Mouse (Mus musculus) layer of hippocampus, adult 8-10 months (tissue): ENCODE data around the gene Tbc1d1. TPM values are rescaled to one million over a fixed set of nuclear protein-coding genes. Genes with fewer than 3 reads are reported as not detected.
"Not testable (repeated sequence)": the region's sequence is repeated elsewhere in the genome, so short reads cannot be mapped to it uniquely, and the experiment has no call there.

Source experiments
- DNase-seq, 2 experiments: peaks; one replicate each; pipeline ENCODE4 v3.0.0; 2022; ENCODE audit warnings: low spot score in 2 of 2
- total RNA-seq, 4 experiments: library from RNA; stranded (reverse); gene quantifications; 2 replicates each; pipeline ENCODE4 v1.2.4; 2022

Gene Tbc1d1
- total RNA-seq, 4 experiments from 2014 or later: 26.0 to 30.5 (median 28.4) TPM

DNA sequence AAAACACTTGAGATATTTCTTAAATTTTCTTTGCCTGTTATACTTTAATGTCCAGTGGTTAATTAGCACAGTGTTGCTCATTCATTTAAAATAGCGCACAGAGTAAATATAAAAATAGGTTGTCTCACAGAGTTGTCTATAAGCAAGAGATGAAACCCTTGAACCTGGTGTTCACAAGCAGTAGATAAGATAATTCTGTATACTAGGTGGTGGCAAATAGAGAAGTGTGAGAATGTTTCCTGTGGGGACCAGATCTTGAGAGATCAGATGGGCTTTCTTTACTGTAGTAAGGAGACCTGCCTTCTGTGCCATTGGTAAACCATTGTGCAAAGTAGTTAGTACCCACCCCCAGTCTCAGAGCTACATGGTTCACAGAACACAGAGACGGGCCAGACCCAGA, 192.1 kb downstream of the Tbc1d1 start:
- DNase-seq: no peak

DNA sequence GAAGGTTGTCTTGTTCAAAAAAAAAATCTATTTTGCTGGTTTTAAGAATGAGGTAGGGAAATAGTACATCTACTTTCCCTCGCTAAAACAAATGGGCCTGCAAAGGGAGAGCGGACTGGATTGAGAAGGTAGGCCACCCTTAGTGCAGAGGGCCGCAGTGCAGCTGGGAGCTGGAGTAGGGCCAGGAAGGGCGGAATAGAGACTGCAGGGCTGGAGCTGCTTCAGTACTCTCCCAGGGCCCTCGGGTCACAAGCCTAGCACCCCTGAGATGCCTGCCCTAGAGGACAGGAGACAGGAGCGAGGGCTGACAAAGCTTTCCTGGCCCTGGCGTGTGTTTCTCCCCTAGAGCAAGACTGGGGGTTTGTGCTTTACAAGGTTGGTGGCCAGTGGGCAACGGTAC, 192.7 kb downstream of the Tbc1d1 start:
- no peak for DNase-seq

DNA sequence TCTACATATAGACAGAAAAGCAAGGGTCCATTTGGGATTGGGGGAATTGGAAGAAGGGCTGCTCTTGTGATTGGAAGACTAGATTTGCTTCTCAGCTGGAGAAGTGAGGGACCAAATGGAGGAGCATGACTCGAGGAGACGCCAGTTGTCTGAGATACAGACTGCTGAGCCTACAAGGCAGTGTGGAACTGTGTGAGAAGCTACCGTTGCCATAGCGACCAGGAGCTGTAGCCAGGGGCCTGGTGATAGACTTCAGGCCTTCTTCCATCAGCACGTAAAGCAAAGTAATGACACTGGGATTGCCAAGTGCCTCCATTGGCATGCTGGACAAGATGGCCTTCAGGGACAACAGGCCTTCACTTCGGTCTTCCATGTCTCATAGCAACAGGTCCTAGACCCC, 195.9 kb downstream of the Tbc1d1 start:
- no peak for DNase-seq

DNA sequence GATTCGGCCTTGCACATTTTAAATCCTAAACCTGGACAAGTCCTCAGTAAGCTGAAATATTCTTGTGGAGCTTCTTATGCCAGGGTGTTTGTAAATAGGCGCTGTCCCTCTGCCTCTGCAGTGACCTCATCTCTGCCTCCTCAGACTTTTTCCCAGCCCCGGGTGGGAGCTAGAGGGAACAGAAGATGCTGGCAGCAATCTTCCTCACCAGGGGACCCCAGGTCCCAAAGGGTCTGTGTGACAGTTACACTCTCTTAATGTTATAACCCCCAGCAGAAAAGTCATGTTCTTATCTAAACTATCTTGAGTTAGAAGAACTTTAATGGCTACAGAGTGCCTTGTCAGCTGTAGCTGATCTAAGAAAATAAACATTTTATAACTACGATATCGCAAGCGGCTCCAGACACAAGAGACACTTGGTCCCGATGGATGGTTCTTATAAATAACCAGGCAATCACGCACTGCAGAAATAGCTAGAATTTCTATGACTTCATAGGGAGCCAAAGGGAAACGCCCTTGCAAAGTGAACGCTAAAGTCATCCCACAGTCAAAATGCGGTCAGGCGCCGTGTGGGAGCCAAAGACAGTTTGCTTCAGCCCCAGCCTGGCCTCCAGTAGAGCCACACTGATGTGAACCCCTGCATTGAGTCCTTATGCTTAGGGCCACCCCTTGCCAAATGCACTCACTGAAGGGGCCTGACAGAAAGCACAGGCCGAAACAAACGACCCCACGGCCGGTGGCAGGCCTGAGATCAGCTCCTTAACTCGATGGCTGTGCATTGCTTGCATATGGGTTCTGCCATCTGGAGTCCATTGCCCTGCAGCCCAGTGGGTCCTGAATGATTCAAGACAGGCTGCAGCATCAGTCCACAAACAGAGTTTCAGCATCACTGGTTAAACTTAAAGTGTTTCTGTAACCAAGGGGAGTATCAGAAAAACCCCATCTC, 202.8 kb downstream of the Tbc1d1 start:
- no peak for DNase-seq

DNA sequence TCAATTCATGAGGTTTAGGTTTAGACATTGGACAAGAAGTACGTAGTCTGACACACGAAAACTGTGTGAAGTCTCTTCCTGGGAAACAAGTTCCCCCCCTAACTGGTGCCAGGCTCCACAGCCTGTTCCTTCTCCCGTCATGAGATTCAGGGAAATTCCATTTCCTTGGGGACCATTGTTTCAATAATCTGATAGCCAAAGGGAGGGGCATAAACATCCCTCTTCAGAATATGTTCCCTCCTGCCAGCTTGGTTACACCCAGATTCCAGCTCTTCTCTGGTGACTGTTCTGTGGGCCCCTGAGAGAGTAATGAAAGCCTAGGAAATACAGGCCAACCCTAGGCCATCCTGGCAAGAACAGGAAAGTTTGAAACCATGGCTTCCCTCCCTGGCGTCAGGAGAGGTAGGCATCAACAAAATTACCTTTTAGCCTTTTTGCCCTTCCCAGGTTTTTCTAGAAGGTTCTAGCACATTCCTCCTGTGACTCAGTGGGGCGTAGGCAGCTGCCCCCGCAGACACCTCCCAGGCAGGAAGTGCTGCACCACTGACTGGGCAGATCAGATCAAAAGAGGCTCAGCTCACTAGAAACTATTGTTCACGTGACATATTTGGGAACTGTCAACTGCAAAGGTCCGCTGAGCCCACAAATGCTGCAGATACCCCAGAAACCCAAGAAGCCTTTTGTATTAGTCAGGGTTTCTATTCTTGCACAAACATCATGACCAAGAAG, 204.2 kb downstream of the Tbc1d1 start:
- DNase-seq: no peak

DNA sequence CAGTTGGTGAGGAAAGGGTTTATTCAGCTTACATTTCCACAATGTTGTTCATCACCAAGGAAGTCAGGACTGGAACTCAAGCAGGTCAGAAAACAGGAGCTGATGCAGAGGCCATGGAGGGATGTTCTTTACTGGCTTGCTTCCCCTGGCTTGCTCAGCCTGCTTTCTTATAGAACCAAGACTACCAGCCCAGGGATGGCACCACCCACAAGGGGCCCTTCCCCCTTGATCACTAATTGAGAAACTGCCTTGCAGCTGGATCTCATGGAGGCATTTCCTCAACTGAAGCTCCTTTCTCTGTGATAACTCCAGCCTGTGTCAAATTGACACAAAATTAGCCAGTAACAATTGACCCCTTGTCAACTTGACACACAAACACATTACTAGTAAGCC, 204.8 kb downstream of the Tbc1d1 start:
- DNase-seq: not testable (repeated sequence)

DNA sequence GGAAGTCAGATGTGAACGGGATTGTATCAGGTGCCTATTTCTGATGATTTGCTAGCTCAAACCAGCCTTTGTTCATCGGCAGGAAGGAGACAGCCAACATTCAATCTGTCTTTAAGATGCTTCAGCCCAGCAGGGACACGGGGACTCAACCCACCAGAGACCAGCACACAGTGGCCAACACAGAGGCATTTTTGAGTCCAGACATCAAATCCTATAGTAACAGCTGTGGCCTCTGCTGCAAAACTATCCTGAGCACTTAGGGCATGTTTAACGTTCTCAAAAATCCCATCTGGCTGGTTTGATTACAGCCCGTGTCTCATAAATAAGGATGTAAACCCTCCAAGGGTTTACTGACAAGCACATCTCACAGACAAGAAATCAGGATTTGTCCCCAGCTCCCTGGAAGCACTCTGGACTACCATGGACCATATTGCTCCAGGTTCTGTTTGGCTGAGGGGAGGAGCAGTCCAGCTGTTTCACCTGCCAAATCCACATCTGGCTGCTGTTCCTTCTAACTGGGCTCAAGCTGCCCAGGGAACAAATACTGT, 207.8 kb downstream of the Tbc1d1 start:
- DNase-seq: no peak

DNA sequence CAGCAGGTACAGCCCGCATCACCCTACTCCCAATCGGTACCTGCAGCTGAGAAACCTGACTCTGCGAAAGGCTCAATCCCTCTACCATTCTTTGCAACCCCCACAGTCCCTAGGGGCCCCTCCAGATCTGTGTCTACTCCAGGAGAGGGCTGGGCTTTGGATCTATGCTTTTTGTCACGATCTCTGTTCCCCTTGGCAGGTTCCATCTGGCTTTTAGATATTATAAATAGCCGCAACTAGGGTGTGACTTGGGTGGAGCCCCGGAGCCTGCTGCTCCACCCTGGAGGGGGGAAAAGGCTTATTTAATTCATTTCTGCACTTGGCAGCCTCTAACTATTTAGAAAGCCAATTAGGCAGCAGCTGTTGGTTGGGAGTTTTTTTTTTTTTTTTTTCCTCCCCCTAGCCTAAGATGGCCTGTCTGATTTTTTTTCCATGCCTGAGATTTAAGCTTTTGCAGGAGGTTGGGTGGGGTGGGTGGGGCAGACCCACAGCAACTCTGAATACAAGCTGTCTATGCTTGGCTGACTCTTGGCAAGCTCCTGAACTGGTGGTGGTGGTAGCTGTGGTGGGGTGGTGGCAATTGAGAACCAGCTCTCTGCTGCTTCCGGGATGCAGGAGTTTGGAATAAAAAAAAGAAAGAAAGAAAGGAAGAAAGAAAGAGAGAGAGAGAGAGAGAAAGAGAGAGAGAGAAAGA, 208.5 kb downstream of the Tbc1d1 start:
- DNase-seq: no peak

DNA sequence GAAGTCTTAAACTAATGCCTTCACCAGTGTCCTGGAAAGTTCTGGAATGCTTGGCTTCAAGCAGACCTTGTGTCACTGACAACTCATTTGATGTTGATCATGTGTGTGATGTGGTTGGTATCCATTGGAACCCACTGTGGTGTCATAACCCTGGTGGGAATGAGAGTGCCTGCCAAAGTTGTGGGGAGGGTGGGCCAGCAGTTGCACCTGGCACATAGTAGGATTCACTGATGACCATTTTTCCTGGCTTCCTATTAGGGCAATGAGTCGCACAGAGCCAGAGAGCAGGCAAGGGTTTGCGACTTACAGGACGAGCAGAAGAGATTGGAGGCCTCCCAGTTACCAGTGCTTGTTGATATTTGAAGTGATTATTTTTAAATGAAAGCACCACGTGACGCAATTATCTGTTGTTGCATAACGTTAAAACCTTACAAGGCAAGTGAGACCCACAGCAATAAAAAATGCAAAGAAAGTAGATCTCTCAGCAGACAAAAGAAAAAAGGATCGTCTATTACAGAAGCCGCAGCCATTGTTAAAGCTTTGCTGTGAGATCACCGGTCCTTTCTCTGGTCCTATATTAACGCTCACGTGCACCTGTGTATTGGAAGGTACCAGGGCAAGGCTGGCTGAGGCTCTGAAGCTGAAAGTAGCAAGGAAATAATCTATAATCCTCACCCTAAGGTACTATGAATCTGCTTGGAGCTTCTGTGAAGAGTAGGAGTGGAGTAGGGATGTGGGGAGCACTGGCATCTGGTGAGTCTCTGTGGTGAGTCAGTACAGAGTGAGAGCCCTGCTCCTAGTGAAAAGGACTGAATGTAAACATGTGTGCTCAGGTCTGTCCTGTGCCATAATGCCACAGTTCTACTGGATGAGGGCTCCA, 209.3 kb downstream of the Tbc1d1 start:
- DNase-seq: peak in 1 of 2 experiments; percentile 41

DNA sequence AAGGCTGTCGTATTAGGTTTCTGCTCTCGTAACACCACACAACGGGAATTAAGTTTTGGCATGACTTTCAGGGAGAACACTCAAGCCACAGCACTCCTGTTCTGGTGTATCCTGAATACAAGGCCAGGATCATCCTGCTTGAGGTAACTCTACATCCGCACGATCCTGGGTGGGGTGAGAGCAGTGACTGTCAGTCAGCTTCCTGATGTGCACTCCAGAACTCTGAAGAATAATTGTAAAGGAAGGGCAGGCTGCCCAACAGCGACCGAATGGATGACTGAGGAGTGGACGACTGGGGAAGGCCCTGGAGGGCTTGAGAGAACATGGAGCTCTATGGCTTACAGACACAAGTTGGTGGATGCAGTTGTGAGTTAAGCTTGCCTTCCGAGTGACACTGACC, 210.0 kb downstream of the Tbc1d1 start:
- no peak for DNase-seq

DNA sequence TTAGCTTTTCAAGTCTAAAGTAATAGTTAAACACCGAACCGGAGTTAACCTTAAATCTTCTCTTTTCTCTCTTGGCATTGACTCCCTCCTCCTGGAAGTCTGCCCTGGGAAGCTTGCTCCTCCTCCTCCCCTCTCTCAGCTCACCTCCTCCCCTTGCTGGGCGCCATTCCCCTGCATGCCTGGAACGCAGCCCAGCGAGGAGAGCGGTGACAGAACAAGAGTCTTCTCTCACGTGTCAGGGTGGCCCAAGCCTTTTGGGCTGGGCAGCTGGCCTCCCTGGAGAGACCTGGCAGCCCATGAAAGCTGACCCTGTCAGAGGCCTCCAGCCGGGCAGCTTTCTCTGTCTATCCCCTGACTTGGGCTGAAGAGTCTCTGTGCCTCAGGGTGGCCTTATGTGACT, 211.3 kb downstream of the Tbc1d1 start:
- DNase-seq: peak; percentile 48 to 51

DNA sequence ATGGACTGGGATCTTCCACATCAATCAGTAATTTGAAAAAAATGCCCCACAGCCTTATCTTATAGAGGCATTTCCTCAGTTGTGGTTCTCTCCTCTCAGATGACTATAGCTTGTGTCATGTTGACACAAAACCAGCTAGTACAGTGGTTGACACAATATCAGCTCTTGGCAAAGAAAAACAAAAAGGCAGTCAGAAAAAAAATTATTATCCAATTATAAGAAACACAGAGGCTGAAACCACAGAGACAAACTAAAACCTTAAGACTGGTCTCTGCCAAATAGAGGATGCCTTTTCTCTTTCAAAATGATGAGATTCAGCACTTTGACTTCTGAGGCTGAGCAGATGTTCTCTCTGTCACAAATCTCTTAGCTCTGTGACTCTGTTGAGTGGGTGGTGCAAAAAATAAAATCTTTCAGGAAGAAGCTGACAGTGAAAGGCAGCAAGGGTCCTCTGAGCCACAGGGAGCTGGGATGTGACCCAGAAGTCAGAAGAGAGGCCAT, 215.3 kb downstream of the Tbc1d1 start:
- DNase-seq: no peak

DNA sequence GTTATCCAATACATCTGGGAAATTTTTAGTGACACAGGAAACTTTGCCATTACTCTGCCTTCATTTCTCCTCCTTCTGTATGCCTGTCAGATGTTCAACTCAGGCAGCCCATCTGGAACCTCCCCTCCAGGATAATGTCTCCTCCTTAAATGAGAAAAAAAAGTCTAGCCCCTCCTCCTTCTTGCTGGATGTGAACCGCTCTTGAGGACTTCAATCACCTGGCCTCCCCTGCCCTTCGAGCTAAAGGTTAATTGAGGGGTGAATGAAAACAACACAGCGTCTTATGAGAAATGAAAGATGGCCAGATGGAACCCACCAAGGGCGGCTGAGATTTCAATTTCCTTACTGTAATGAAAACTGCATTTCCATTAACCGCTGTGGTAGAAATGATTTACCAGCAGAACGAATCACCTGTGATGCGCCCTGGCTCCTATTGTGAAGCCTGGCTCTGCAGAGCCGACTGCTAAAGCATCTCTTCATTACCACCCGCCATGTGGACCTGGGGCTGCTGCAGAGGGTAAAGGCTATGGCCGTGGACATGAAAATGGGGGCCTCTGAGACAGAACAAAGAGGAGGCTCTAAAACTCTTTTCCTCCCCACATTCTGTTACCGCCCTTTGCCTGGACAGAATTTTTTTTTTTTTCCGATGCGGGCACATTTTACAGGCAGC, 216.3 kb downstream of the Tbc1d1 start:
- DNase-seq: no peak

DNA sequence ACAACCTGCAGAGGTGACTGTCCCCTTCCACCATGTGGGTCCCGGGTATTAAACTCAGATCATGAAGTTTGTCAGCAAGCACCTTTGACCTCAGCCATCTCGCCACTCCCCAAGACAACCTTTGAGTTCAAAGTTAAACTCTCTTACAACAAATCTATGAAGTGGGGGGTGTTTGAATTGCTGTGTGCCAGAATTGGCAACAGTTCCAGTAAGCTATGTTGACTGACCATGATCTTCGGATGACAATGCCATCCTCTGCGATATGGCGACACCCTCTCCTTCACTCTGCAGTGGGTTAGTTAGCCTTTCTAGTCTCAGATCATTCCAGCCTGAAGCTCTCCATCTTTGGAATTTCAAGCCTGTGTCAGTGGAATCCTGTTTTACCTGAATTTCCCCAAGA, 217.6 kb downstream of the Tbc1d1 start:
- DNase-seq: no peak

DNA sequence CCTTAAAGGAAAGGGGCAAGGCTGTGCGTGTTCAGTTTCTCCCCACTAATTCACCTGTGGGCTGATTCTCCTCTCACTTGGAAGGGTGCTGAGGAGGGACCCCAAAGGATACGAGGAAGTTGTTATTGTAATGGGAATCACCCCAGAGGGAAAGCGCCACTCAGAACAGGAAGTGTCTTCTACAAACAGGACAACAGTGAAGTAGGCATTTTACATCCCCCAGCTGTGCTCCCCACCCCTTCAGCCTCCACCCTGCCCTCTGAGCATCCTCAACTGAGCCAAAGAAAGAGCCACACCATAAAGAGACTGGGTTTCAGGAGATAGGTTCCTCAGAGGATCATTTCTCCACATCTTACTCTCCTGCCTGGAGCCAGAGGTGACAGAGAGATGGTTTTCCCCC, 219.7 kb downstream of the Tbc1d1 start:
- DNase-seq: no peak

DNA sequence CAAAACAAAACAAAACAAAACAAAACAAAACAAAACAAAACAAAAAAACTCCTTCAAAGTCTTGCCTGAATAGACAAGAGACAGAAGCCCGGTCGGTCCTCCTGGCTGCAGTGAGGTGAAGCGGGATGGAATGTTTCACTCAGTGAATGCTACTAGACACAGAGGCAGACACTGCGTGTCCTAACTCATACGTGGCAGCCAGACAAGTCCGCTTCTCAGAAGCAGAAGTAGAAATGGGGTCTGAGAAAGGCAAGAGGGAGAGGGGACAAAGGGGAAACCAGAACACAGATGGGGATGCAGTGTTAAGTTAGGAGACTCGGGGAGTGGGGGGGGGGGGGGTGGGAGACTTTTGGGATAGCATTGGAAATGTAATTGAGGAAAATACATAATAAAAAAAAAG, 220.4 kb downstream of the Tbc1d1 start:
- no peak for DNase-seq

DNA sequence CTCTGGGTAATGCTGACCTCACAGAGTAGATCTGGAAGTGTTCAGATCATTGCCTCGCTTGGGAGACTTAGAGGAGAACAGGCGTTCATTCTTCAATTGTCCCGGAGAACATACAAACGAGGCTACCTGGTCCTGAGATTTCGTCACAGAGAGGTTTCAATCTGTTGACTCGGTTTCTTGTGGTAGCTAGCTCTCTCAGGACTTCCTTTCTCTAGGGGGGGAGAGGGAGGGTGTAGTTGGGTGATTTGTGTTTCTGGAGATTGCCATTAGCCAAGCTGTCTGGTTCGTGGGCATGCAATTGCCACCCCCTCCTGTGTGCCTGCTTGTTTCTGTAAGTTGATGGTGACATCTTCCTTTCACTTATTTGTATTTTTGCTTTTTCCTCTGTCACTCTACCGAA, 221.6 kb downstream of the Tbc1d1 start:
- no peak for DNase-seq

DNA sequence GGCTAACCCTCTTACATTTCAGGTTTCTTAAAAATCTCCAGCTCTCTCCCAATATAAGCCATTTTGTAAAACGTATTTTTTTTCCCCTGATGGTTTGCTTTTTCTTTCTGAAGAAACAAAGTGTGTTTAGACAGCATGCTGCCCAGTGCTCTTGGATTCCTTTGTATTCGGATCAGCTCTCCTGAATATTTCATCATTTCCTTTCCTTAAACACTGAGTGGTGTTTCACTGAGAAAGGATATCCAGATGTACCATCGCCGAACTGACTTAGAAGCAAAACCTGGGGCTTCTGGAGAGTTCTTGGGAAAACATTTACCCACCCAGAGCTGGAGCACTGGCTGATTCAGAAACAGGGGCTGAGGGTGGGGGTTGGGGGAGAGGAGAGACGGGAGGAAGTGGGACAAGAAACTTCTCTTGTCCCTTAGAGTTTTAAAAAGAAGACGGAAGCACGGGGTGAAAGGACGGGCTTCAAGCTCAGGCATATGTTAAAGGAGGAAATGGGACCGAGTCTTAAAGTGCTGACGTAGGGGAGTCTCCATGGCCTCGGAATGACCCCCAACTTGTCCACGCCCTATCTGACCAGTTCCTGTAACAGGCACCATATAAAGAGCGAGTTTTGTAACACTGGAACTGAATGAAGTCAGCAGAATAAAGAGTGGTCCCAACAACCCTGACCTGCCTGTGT, 222.6 kb downstream of the Tbc1d1 start:
- DNase-seq: no peak

DNA sequence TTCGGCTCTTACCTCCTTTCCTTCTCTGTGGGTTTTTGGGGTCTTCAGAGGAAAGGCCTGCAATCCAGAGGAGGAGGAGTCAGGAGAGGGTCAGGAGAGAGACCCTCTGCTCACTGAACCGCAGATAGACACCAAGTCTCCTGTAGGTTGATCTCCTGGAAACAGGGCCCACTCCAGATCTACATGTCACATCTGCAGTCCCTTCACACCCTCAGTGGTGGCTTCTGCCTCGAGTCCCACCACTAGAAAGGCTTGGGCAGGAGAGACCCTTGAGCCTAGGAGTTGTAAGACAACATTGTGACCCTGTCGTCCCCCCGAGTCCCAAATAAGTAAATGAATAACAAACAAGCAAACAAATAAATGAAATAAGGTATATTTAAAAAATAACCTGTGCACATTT, 223.7 kb downstream of the Tbc1d1 start:
- DNase-seq: no peak
